Mouse (Mus musculus) MEL (cell line): ENCODE results near the gene Tnks1bp1.

Experiments
- CTCF ChIP-seq, 3 experiments: IDR thresholded peaks in 2 of 3; conservative IDR thresholded peaks in 1 of 3; 2 replicates each; pipeline ENCODE4 v1.5.1; 2011 to 2012; ENCODE audit warnings: low read length in 3 of 3, low read depth in 2 of 3, mild to moderate bottlenecking in 2 of 3, improper control_type of control experiment in 1 of 3, inconsistent platforms in 1 of 3, mixed read lengths in 1 of 3, moderate library complexity in 1 of 3; ENCODE audit not compliant: control insufficient read depth in 1 of 3, insufficient read depth in 1 of 3, poor library complexity in 1 of 3, severe bottlenecking in 1 of 3
- E2F4 ChIP-seq: IDR thresholded peaks from 2 replicates; pipeline ENCODE4 v1.6.1; 2011; ENCODE audit warnings: low read depth, low read length, improper control_type of control experiment, borderline replicate concordance
- GABPA ChIP-seq: IDR thresholded peaks from 2 replicates; pipeline ENCODE4 v1.6.1; 2012; ENCODE audit warnings: low read depth, mild to moderate bottlenecking, inconsistent platforms, low read length, improper control_type of control experiment, moderate library complexity
- GATA1 ChIP-seq: IDR thresholded peaks from 2 replicates; pipeline ENCODE4 v1.6.1; 2011; ENCODE audit warnings: low read depth, low read length, improper control_type of control experiment
- JUND ChIP-seq: IDR thresholded peaks from 2 replicates; pipeline ENCODE4 v1.6.1; 2011; ENCODE audit warnings: low read depth, mild to moderate bottlenecking, improper control_type of control experiment, low read length
- MYC ChIP-seq: IDR thresholded peaks from 2 replicates; pipeline ENCODE4 v1.6.1; 2011; ENCODE audit warnings: low read depth, mild to moderate bottlenecking, low read length, improper control_type of control experiment, moderate library complexity
- POLR2A ChIP-seq, 2 experiments: IDR thresholded peaks; 2 replicates each; pipeline ENCODE4 v1.6.1; 2011 to 2012; ENCODE audit warnings: low read length in 2 of 2, mild to moderate bottlenecking in 2 of 2, control low read depth in 1 of 2, improper control_type of control experiment in 1 of 2, low read depth in 1 of 2, moderate library complexity in 1 of 2; ENCODE audit not compliant: control insufficient read depth in 1 of 2, insufficient read depth in 1 of 2, poor library complexity in 1 of 2
- POLR2AphosphoS2 ChIP-seq: IDR thresholded peaks from 2 replicates; pipeline ENCODE4 v1.6.1; 2011; ENCODE audit warnings: low read length, improper control_type of control experiment
- TAL1 ChIP-seq: IDR thresholded peaks from 2 replicates; pipeline ENCODE4 v1.6.1; 2012; ENCODE audit warnings: mild to moderate bottlenecking, inconsistent platforms, low read length, moderate library complexity, mixed read lengths
- TCF12 ChIP-seq: IDR thresholded peaks from 2 replicates; pipeline ENCODE4 v1.6.1; 2014; ENCODE audit warnings: low read depth, mild to moderate bottlenecking, inconsistent platforms, low read length, improper control_type of control experiment, moderate library complexity
- USF1 ChIP-seq: IDR thresholded peaks from 2 replicates; pipeline ENCODE4 v1.6.1; 2014; ENCODE audit warnings: low read depth, mild to moderate bottlenecking, inconsistent platforms, low read length, improper control_type of control experiment, moderate library complexity
- USF2 ChIP-seq, 2 experiments: IDR thresholded peaks; 2 replicates each; pipeline ENCODE4 v1.6.1; 2011 to 2012; ENCODE audit warnings: improper control_type of control experiment in 2 of 2, low read length in 2 of 2, borderline replicate concordance in 1 of 2, inconsistent platforms in 1 of 2, low read depth in 1 of 2, mild to moderate bottlenecking in 1 of 2; ENCODE audit not compliant: insufficient read depth in 1 of 2
- ZMIZ1 ChIP-seq: IDR thresholded peaks from 2 replicates; pipeline ENCODE4 v1.6.1; 2012; ENCODE audit warnings: low read depth, mild to moderate bottlenecking, inconsistent platforms, low read length, improper control_type of control experiment, moderate library complexity

DNA sequence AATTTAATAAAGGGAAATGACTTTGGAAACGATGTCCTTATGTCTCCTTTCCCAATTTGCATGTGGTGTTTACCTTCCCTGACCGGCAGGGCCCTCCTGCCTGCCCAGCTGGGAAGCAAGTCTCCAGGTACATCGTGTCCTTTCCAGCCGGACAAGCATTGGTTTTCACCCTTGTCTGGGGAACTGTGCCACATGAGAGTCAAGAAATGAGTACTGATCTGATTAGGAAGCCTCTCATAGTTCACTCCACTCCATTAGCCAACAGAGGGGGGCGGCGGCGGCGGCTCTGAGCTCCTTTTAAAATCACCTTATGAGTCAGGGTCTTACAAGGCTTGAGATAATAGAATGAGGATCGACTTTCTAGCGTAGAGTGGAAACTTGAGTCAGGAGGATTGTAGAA is 741 bp upstream of the Tnks1bp1 start:
- TF ChIP-seq TCF12, result no peak
- TF ChIP-seq TAL1, result no peak
- no peak for TF ChIP-seq USF2 (IDR thresholded peaks at IDR 0.05; ENCODE audit: borderline replicate concordance in 1 of 2, insufficient read depth in 1 of 2, low read depth in 1 of 2, low read length in 2 of 2)
- TF ChIP-seq USF1, result no peak
- TF ChIP-seq CTCF (IDR thresholded peaks at IDR 0.05 in 2 of 3, conservative IDR thresholded peaks at IDR 0.05 in 1 of 3; ENCODE audit: control insufficient read depth in 1 of 3, insufficient read depth in 1 of 3, low read depth in 2 of 3, low read length in 3 of 3, poor library complexity in 1 of 3, severe bottlenecking in 1 of 3), result no peak
- TF ChIP-seq ZMIZ1, result no peak
- no peak for TF ChIP-seq POLR2A (IDR thresholded peaks at IDR 0.05; ENCODE audit: control insufficient read depth in 1 of 2, insufficient read depth in 1 of 2, low read depth in 1 of 2, low read length in 2 of 2, poor library complexity in 1 of 2)
- TF ChIP-seq JUND, result no peak
- TF ChIP-seq POLR2AphosphoS2, result no peak
- no peak for TF ChIP-seq E2F4
- no peak for TF ChIP-seq GABPA
- TF ChIP-seq MYC, result no peak
- no peak for TF ChIP-seq GATA1
